Mouse (Mus musculus): Measurements from ENCODE around the gene Spty2d1. TPM values are rescaled to one million over a fixed set of nuclear protein-coding genes. Genes with fewer than 3 reads are reported as not detected.

Spty2d1 gene
- 54.6 TPM for polyA plus RNA-seq (2017; shearing (Covaris generic))

DNA sequence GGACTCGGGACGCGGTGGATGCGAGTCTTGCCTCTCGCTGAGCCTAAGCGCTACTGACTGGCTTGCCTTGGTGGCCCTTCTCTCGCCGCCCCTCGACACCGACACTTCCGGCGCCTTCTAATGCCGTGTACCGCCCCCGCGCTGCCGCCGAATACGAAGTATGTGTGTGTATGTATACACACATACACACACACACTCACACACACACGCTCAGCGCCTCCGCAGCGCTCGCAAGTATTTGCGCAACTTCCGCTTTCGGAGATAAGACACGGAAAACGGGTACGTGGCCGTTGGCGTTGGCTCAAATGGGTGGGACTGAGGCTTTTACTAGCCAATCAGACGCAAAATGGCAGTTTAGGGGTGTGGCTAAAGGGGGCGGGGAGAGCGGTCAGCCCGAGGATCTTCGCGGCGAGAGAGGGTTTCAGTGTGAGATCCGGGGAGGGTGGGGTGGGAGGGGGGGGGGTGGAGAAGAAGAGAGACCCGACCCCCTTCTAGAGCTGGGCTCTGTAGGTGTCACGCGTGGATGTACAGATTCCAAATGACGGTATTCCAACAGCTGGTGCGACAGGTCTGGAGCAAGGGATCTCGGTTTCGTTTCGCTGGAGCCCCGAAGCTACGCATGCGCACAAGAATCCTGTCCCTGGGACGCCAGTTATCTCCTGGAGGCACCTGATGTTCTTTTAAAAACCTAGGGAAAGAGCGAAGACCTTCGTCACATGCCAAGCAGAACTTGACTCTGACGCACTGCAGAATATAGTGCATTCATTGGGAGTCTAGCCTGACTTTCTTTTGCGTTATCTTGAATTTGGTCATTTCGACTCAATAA, at the start of gene Spty2d1:
Gene Spty2d1, minus strand, starts transcription at position 244 of the 826 bp plus-strand sequence.

DNA sequence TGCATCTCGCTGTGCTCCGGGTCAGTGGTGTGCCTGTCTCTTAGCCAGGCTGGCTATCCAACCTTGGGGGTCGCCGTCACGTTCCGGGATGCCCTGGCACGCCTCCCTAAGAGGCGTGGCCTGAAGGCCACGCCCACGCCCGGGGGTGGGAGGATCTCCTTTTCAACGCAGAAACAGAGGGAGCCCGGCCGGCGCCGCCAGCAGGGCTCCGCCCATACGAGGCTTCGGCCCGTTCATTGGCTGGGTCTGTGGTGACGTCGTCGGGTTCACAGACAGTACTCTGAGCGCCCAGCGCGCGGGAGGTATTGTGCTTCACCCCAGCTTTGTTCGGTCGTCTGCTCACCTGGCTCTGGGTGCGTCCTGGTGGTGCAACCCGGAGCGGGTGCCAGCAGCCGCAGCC, 42.2 kb upstream of the Spty2d1 start, which contains the start of gene Tmem86a:
Gene Tmem86a, plus strand, starts transcription at position 236 of the 400 bp plus-strand sequence.

DNA sequence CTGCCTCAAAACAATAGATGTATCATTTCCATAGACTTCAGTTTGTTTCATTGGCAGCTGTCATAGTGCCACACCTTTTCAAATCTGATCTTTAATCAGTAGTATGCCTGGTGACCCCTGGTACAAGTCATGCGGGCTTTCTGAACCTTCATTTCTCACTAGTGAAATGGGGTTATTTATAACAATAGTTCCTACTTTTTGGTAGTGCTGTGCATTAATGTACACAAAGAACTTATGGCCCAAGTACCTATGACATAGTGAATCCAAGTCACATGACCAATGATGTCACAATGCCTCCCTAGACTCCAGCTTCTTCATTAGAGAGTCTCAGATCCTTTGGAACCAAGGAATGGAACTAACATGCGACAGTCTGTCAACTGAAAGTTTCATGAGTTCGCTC, 24.9 kb downstream of the Spty2d1 start, which contains the start of gene Gm9999:
Gene Gm9999, plus strand, starts transcription at position 301 of the 400 bp plus-strand sequence.

DNA sequence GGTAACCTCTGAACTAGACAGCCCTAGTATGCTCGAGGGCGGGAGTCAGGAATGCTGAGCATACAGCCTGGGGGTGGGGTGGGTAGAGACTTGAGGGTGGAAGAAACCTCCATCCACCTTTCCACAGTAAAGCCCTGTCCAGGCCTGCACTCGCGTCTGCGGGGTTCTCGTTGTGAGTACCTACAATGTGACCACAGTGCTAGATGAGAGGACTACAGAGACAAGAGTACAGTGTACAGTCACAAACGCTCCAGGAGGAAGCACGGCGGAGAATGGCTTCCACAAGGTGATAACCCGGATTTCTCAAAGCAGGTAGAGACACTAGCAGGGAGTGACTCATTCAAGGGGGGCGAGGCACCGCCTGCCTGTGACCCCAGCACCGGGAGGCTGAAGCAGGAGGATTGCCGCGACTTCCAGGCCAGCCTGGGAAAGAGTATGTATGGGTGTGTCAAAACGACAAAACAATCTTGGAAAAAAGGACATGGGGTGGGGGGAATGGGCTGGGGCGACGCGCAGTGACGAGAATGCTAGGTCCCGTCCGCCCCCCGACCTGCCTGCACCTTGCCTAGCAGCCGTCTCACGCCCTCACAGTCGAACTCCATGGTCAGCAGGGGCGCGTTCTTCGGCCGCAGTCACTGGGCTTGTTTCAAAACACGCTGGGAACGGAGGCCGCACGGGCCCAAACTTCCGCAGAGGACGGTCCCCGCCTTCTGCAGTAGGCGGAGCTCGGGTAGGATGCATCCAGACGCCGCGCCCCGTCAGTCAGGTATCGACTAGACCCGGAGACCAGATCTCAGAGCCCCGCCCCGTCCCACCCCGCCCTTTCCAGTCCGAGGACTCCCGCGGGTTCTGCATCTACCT, 50.1 kb downstream of the Spty2d1 start, which contains the start of gene Uevld:
Gene Uevld, minus strand, starts transcription at position 697 of the 861 bp plus-strand sequence.

Other genes with a start within 250 kb of the Spty2d1 start
- 37.9 TPM for gene Hps5, start 212.3 kb downstream of the Spty2d1 start, polyA plus RNA-seq (2017; shearing (Covaris generic))
- 50.6 TPM for gene Gtf2h1, start 212.3 kb downstream of the Spty2d1 start, polyA plus RNA-seq (2017; shearing (Covaris generic))
- 1,236 TPM for gene Ldha, start 166.9 kb downstream of the Spty2d1 start, polyA plus RNA-seq (2017; shearing (Covaris generic))
- gene Ldhc, start 147.2 kb downstream of the Spty2d1 start, polyA plus RNA-seq (2017; shearing (Covaris generic)) = not detected
- gene Tsg101, start 88.4 kb downstream of the Spty2d1 start, polyA plus RNA-seq (2017; shearing (Covaris generic)) = 158 TPM
- gene Uevld, start 49.9 kb downstream of the Spty2d1 start, polyA plus RNA-seq (2017; shearing (Covaris generic)) = 9.8 TPM
- gene Gm9999, start 24.8 kb downstream of the Spty2d1 start, polyA plus RNA-seq (2017; shearing (Covaris generic)) = not detected
- gene Tmem86a, start 42.2 kb upstream of the Spty2d1 start, polyA plus RNA-seq (2017; shearing (Covaris generic)) = 9.9 TPM
- gene Ptpn5, start 125.3 kb upstream of the Spty2d1 start, polyA plus RNA-seq (2017; shearing (Covaris generic)) = 23.5 TPM
- not detected for gene Mrgpra6, start 196.5 kb upstream of the Spty2d1 start, polyA plus RNA-seq (2017; shearing (Covaris generic))
- gene Mrgpra9, start 244.4 kb upstream of the Spty2d1 start, polyA plus RNA-seq (2017; shearing (Covaris generic)) = not detected

Measured in inflammation-experienced regulatory T-cells, adult 16 weeks (primary cell).